Mouse (Mus musculus) ES-E14 (cell line): ENCODE data around the gene Olfr1208. TPM values are rescaled to one million over a fixed set of nuclear protein-coding genes. Genes with fewer than 3 reads are reported as not detected.

Source experiments
- total RNA-seq: library from RNA; depleted of rRNA; stranded (reverse); fragments of 300-350 nt; gene quantifications from 2 replicates; pipeline ENCODE4 v1.2.3, GENCODE M21; 2012; rRNA removed

The Olfr1208 gene
- total RNA-seq, 1 experiment, result not detected

Other genes with a start within 250 kb of the Olfr1208 start
- not detected in 2 replicates for gene Olfr1193, start 226.7 kb downstream of the Olfr1208 start, total RNA-seq
- gene Olfr1195, start 213.1 kb downstream of the Olfr1208 start, total RNA-seq, result not detected in 2 replicates
- gene Olfr1196, start 197.7 kb downstream of the Olfr1208 start, total RNA-seq, result 0.09 and 0.11 TPM in 2 replicates
- gene Olfr1197, start 169.9 kb downstream of the Olfr1208 start, total RNA-seq, result not detected in 2 replicates
- gene Olfr1198, start 150.9 kb downstream of the Olfr1208 start, total RNA-seq, result not detected in 2 replicates
- gene Olfr1199, start 141.8 kb downstream of the Olfr1208 start, total RNA-seq, result not detected in 2 replicates
- gene Olfr1200, start 131.8 kb downstream of the Olfr1208 start, total RNA-seq, result not detected in 2 replicates
- gene Olfr1201, start 109.3 kb downstream of the Olfr1208 start, total RNA-seq, result not detected in 2 replicates
- not detected in 2 replicates for gene Olfr1202, start 87.8 kb downstream of the Olfr1208 start, total RNA-seq
- not detected in 2 replicates for gene Olfr1205, start 72.6 kb downstream of the Olfr1208 start, total RNA-seq
- gene Olfr1204, start 53.0 kb downstream of the Olfr1208 start, total RNA-seq, result not detected in 2 replicates
- not detected in 2 replicates for gene Olfr1206, start 39.1 kb downstream of the Olfr1208 start, total RNA-seq
- not detected in 2 replicates for gene Olfr1209, start 12.8 kb upstream of the Olfr1208 start, total RNA-seq
- not detected in 2 replicates for gene Olfr1211, start 35.8 kb upstream of the Olfr1208 start, total RNA-seq
- gene Olfr1212, start 51.7 kb upstream of the Olfr1208 start, total RNA-seq, result not detected in 2 replicates
- not detected in 2 replicates for gene Gm13762, start 78.0 kb upstream of the Olfr1208 start, total RNA-seq
- gene Olfr1214, start 90.3 kb upstream of the Olfr1208 start, total RNA-seq, result not detected in 2 replicates
- gene Olfr1215, start 104.7 kb upstream of the Olfr1208 start, total RNA-seq, result not detected in 2 replicates
- gene Olfr1216, start 116.0 kb upstream of the Olfr1208 start, total RNA-seq, result not detected in 2 replicates
- not detected in 2 replicates for gene Olfr1217, start 129.8 kb upstream of the Olfr1208 start, total RNA-seq
- gene Olfr1218, start 158.9 kb upstream of the Olfr1208 start, total RNA-seq, result not detected in 2 replicates
- not detected in 2 replicates for gene Olfr1219, start 181.2 kb upstream of the Olfr1208 start, total RNA-seq
- not detected in 2 replicates for gene Olfr1220, start 204.5 kb upstream of the Olfr1208 start, total RNA-seq
- not detected in 2 replicates for gene Olfr1221, start 215.0 kb upstream of the Olfr1208 start, total RNA-seq
- gene Olfr1222, start 230.7 kb upstream of the Olfr1208 start, total RNA-seq, result not detected in 2 replicates
- gene Olfr1223, start 249.2 kb upstream of the Olfr1208 start, total RNA-seq, result not detected in 2 replicates